Mouse (Mus musculus) myocyte (in vitro differentiated cells): ENCODE data around the gene Olfr1415. TPM values are rescaled to one million over a fixed set of nuclear protein-coding genes. Genes with fewer than 3 reads are reported as not detected.

Source experiments
- H3K27me3 ChIP-seq: one replicate; pipeline ENCODE4 v1.6.1; 2011; ENCODE audit not compliant: control insufficient read depth, insufficient read depth, insufficient read length
- H3K36me3 ChIP-seq: one replicate; pipeline ENCODE4 v1.6.1; 2011; ENCODE audit not compliant: control insufficient read depth, insufficient read depth
- H3K4me2 ChIP-seq: one replicate; pipeline ENCODE4 v1.6.1; 2011; ENCODE audit warnings: low read depth, control low read depth
- H3K4me3 ChIP-seq: one replicate; pipeline ENCODE4 v1.5.1; 2011; ENCODE audit warnings: mild to moderate bottlenecking, control low read depth, moderate library complexity
- H3K79me2 ChIP-seq: one replicate; pipeline ENCODE4 v1.6.1; 2011; ENCODE audit not compliant: control insufficient read depth, insufficient read depth
- H3ac ChIP-seq: one replicate; pipeline ENCODE4 v1.6.1; 2011; ENCODE audit not compliant: control insufficient read depth, insufficient read length
- CEBPB ChIP-seq: IDR thresholded peaks from 2 replicates; pipeline ENCODE4 v1.6.1; 2011; ENCODE audit warnings: mild to moderate bottlenecking, moderate library complexity; ENCODE audit not compliant: poor library complexity, insufficient read depth, severe bottlenecking
- E2F4 ChIP-seq: IDR thresholded peaks from one replicate; pipeline ENCODE4 v1.6.1; 2011; ENCODE audit warnings: mild to moderate bottlenecking, control low read depth, moderate library complexity; ENCODE audit not compliant: insufficient read depth
- MAX ChIP-seq: IDR thresholded peaks from one replicate; pipeline ENCODE4 v1.6.1; 2011; ENCODE audit warnings: low read depth, mild to moderate bottlenecking, control low read depth
- MYOD1 ChIP-seq, 3 experiments: IDR thresholded peaks; one replicate each; pipeline ENCODE4 v1.6.1; 2011; ENCODE audit warnings: control low read depth in 2 of 3, low read depth in 2 of 3, mild to moderate bottlenecking in 2 of 3, moderate library complexity in 1 of 3; ENCODE audit not compliant: insufficient read length in 2 of 3, control insufficient read depth in 1 of 3
- MYOG ChIP-seq, 3 experiments: IDR thresholded peaks; one replicate each; pipeline ENCODE4 v1.6.1; 2011; ENCODE audit warnings: control low read depth in 2 of 3, low read depth in 2 of 3, mild to moderate bottlenecking in 2 of 3; ENCODE audit not compliant: insufficient read length in 2 of 3, control insufficient read depth in 1 of 3, insufficient read depth in 1 of 3
- POLR2A ChIP-seq: IDR thresholded peaks from one replicate; pipeline ENCODE4 v1.6.1; 2011; ENCODE audit warnings: low read depth, mild to moderate bottlenecking, control low read depth, moderate library complexity; ENCODE audit not compliant: insufficient read length
- POLR2AphosphoS2 ChIP-seq: IDR thresholded peaks from one replicate; pipeline ENCODE4 v1.6.1; 2011; ENCODE audit warnings: low read depth, control low read depth; ENCODE audit not compliant: insufficient read length
- REST ChIP-seq: IDR thresholded peaks from one replicate; pipeline ENCODE4 v1.6.1; 2011; ENCODE audit warnings: mild to moderate bottlenecking, control low read depth, moderate library complexity; ENCODE audit not compliant: insufficient read depth, insufficient read length
- SRF ChIP-seq: IDR thresholded peaks from one replicate; pipeline ENCODE4 v1.6.1; 2011; ENCODE audit warnings: low read depth; ENCODE audit not compliant: control insufficient read depth, insufficient read length
- TCF12 ChIP-seq: IDR thresholded peaks from one replicate; pipeline ENCODE4 v1.6.1; 2011; ENCODE audit warnings: mild to moderate bottlenecking, control low read depth; ENCODE audit not compliant: poor library complexity, insufficient read depth, severe bottlenecking
- TCF3 ChIP-seq: IDR thresholded peaks from one replicate; pipeline ENCODE4 v1.6.1; 2011; ENCODE audit warnings: low read depth, control low read depth; ENCODE audit not compliant: insufficient read length
- USF1 ChIP-seq: IDR thresholded peaks from one replicate; pipeline ENCODE4 v1.6.1; 2011; ENCODE audit warnings: low read depth, mild to moderate bottlenecking, control low read depth, moderate library complexity
- polyA plus RNA-seq: library from polyadenylated mRNA; unstranded; fragments of >200 nt; fragmentation: generic; extraction: Trizol; gene quantifications from one replicate; pipeline ENCODE4 v1.2.1, GENCODE M21; 2012; ENCODE audit warnings: missing spikeins

Olfr1415 gene
- polyA plus RNA-seq, 1 experiment: not detected

DNA sequence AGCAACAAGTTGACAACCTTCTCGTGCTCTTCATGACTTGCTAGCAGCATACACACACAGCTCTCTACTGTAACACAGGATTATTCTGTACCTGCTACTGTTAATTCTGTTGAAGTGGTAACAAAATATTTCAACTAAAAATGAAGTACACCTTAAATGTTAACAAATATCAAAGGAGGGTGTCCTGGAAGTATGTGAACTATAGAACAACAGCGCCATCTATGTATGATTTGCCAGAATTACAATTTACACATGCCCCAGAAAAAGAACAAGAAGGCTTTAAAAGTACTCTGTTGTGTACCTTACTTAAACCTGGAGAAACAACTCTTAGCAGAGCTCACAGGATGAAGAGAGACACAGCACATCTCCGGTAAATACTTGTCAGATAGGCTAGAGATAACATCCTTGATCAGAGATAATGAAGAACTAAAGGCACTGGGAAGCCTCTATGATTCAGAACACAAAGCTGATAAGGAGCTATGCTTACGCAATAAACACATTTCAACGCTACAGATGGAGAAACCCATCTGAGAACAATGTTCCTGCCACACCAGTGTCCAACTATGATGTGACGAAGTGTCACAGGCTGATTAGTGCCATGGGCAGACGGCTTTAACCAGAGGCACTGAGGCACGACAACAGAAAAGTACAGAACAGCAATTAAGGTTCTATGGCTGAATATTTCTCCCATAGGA lies 42.0 kb downstream of the Olfr1415 start:
- H3K4me3 ChIP-seq: no peak overlapping the region

DNA sequence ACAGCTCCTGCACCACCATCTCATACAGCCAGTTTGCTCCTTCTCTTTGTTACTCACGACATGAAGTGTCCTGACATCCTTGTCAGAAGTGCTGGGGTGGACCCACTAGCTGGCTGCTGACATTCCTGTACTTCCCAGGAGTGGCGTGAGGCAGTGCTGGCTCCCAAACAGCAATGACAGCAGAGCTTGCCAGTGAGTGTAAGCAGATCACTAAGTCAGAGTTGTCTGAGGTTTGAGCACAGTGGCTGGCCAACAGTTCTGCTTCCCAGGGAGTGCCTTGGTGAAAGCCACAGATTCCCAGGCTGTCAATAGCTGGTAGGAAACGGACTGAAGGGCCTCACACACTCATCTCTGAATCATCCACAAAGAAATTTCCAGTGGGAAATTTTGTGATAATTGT lies 47.6 kb downstream of the Olfr1415 start:
- no peaks in the 10 kb centered on the region for H3K79me2 ChIP-seq
- no peaks in the 10 kb centered on the region for H3K27me3 ChIP-seq
- H3ac ChIP-seq: no peak overlapping the region
- H3K4me2 ChIP-seq: no peak overlapping the region
- no peak for TF ChIP-seq POLR2AphosphoS2
- no peak for TF ChIP-seq TCF12
- no peak for TF ChIP-seq MYOD1 (IDR thresholded peaks at IDR 0.05; ENCODE audit: control insufficient read depth in 1 of 3, insufficient read length in 2 of 3, low read depth in 2 of 3)
- TF ChIP-seq TCF3: no peak
- no peak for TF ChIP-seq SRF
- TF ChIP-seq MAX: no peak
- no peak for TF ChIP-seq MYOG (IDR thresholded peaks at IDR 0.05; ENCODE audit: control insufficient read depth in 1 of 3, insufficient read depth in 1 of 3, insufficient read length in 2 of 3, low read depth in 2 of 3)
- TF ChIP-seq E2F4: no peak
- no peak for TF ChIP-seq CEBPB
- TF ChIP-seq POLR2A: no peak
- TF ChIP-seq REST: no peak
- no peak for TF ChIP-seq USF1
- peaks cover 49% of the 10 kb centered on the region for H3K36me3 ChIP-seq
- no peak overlapping the region for H3K4me3 ChIP-seq

More for the DNA sequence above, 42.0 kb downstream of the Olfr1415 start:
- TF ChIP-seq TCF3 (no peak), CEBPB (0 out of 2 replicates have a peak, but pooled peaks have one; percentile 15), POLR2A (no peak)
- Histone ChIP-seq H3K4me2 (no peak overlapping the region), H3K27me3 (no peaks in the 10 kb centered on the region), H3ac (no peak overlapping the region), H3K36me3 (peaks cover 61% of the 10 kb centered on the region), H3K79me2 (no peaks in the 10 kb centered on the region)

DNA sequence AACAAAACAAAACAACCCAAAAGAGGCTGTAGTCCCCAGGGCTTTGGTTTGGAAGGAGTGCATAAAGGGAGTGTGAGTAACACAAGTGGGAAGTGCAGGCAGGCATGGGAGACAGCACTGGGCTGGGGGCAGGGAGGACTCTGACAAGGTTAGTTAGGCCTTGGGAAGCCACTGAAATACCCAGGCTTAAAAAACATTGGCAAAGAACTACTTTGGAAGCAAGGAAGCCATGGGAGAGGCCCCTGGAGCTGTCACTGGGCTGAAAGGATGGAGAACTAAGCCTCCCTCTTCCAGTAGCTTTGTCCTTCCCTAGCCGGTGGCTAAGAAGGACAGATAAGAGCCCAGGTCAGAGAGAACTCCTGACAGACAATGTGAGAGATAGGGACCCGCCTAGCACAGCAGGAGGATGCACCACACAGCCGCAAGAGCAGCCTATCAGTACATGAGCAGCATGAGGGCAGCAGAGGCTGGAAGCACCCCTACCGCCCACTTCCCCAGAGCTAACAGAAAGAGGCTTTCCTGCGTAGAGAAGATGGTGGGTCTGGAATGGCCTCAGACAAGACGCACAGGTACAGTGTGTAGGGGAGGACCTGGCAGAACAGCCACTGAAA lies 54.3 kb downstream of the Olfr1415 start:
- Histone ChIP-seq H3ac (no peak overlapping the region), H3K4me3 (no peak overlapping the region)

DNA sequence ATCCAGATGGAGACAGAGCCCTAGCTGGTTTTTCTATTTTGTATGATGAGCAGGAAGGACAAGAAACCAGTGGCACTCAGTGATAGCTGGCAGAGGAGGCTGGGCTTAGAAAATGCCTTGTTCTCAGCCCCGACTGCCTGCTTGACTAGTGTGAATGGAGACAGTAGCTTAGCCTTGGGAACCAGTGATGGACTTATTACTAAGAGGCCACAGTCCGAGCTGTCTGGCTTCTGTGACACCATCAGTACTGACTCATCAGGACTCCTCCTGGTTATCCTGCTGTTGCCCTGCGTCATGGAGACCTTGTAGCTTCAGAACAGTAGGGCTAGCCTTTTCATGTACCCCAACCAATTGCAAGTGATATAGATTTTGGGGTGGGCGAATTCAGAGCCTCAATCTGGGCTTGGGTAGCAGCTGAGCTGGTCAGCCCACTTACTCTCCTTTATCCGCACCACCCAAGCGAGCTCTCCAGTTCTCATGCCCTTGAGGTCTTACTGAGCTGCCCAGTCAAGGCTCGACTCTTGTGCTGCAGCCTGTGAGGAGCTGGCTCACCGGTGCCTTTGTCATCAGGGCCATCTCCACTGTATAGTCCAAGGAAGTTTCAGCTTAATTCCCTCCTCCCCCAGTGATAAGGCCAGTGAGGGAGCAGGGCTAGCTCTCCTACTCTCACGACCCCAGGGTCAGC lies 55.7 kb downstream of the Olfr1415 start:
- Histone ChIP-seq H3ac (no peak overlapping the region), H3K36me3 (peaks cover 34% of the 10 kb centered on the region), H3K4me2 (no peak overlapping the region), H3K4me3 (no peak overlapping the region), H3K79me2 (no peaks in the 10 kb centered on the region), H3K27me3 (no peaks in the 10 kb centered on the region)
- TF ChIP-seq SRF (no peak), E2F4 (no peak), MYOG (IDR thresholded peaks at IDR 0.05; ENCODE audit: control insufficient read depth in 1 of 3, insufficient read depth in 1 of 3, insufficient read length in 2 of 3, low read depth in 2 of 3) (no peak), POLR2A (no peak), USF1 (no peak), REST (no peak), POLR2AphosphoS2 (no peak), CEBPB (no peak), TCF12 (no peak), MAX (no peak), MYOD1 (IDR thresholded peaks at IDR 0.05; ENCODE audit: control insufficient read depth in 1 of 3, insufficient read length in 2 of 3, low read depth in 2 of 3) (no peak), TCF3 (no peak)

More for the DNA sequence above, 54.3 kb downstream of the Olfr1415 start:
- no peaks in the 10 kb centered on the region for H3K79me2 ChIP-seq
- no peak for TF ChIP-seq USF1
- no peak for TF ChIP-seq MYOG (IDR thresholded peaks at IDR 0.05; ENCODE audit: control insufficient read depth in 1 of 3, insufficient read depth in 1 of 3, insufficient read length in 2 of 3, low read depth in 2 of 3)
- TF ChIP-seq TCF12: no peak
- TF ChIP-seq E2F4: no peak
- TF ChIP-seq SRF: no peak
- no peak for TF ChIP-seq MAX
- no peak for TF ChIP-seq POLR2AphosphoS2
- TF ChIP-seq POLR2A: no peak
- TF ChIP-seq REST: no peak
- TF ChIP-seq TCF3: no peak
- no peak for TF ChIP-seq MYOD1 (IDR thresholded peaks at IDR 0.05; ENCODE audit: control insufficient read depth in 1 of 3, insufficient read length in 2 of 3, low read depth in 2 of 3)
- no peak for TF ChIP-seq CEBPB
- H3K27me3 ChIP-seq: no peaks in the 10 kb centered on the region
- no peak overlapping the region for H3K4me2 ChIP-seq
- peaks cover 44% of the 10 kb centered on the region for H3K36me3 ChIP-seq

Other genes starting within 250 kb of the Olfr1415 start
- gene Ndufa10, start 22.2 kb downstream of the Olfr1415 start, polyA plus RNA-seq: 162 TPM
- not detected for gene Olfr1416, start 11.0 kb downstream of the Olfr1415 start, polyA plus RNA-seq
- gene Olfr1414, start 22.6 kb upstream of the Olfr1415 start, polyA plus RNA-seq: not detected
- not detected for gene Olfr1413, start 75.2 kb upstream of the Olfr1415 start, polyA plus RNA-seq
- gene Olfr1412, start 89.7 kb upstream of the Olfr1415 start, polyA plus RNA-seq: not detected
- gene Olfr1411, start 98.3 kb upstream of the Olfr1415 start, polyA plus RNA-seq: not detected
- not detected for gene Olfr1410, start 109.7 kb upstream of the Olfr1415 start, polyA plus RNA-seq
- not detected for gene Olfr12, start 121.7 kb upstream of the Olfr1415 start, polyA plus RNA-seq
- 507 TPM for gene Cops9, start 145.9 kb upstream of the Olfr1415 start, polyA plus RNA-seq
- gene Otos, start 152.7 kb upstream of the Olfr1415 start, polyA plus RNA-seq: 1.2 TPM